21 mouse cellular contexts compared by ENCODE assay signal in genomic region chr6:39191518-39191917, GRCm38 (mm10). TPM values are rescaled to one million over a fixed set of nuclear protein-coding genes. Genes with fewer than 3 reads are reported as not detected.
DNase-seq lines count a peak whose midpoint lies in the region; ATAC-seq and TF ChIP-seq lines count a peak whose summit lies in the region.
"Had no signal": no experiment of that assay in that cellular context is flagged by ENCODE, and none has a peak within 500 bp of the region (broad histone marks: within the 10 kb centered on the region; RNA-seq: fewer than 3 reads in every experiment).

No protein-coding gene starts in this region.

- H3K9me3 ChIP-seq in intestine, embryonic 15.5 days = no peaks in the 10 kb centered on the region
- H3K9me3 ChIP-seq in intestine, embryonic 16.5 days (ENCODE audit: control insufficient read depth, low read length) = no peaks in the 10 kb centered on the region
- no peaks in the 10 kb centered on the region for H3K9me3 ChIP-seq in liver, embryonic 11.5 days (ENCODE audit: control insufficient read depth, low read length)
- H3K9me3 ChIP-seq in liver, embryonic 13.5 days (replicated peaks) = no peaks in the 10 kb centered on the region
- H3K9me3 ChIP-seq: forebrain, embryonic 13.5 days; G1E; heart, embryonic 13.5 days had no signal

- no peaks in the 10 kb centered on the region for H3K4me1 ChIP-seq in intestine, embryonic 15.5 days (replicated peaks)
- 0 out of 2 replicates have a peak, but pooled peaks cover 6% of the 10 kb centered on the region for H3K4me1 ChIP-seq in intestine, embryonic 16.5 days (ENCODE audit: control insufficient read depth, insufficient read depth, low read length)
- peaks cover 2% of the 10 kb centered on the region; the same call in 1 of the 2 replicates for H3K4me1 ChIP-seq in liver, adult 2 months (ENCODE audit: control insufficient read depth, insufficient read depth, low read length)
- H3K4me1 ChIP-seq in liver, embryonic 11.5 days (replicated peaks; ENCODE audit: control insufficient read depth, insufficient read depth, low read length) = no peaks in the 10 kb centered on the region
- H3K4me1 ChIP-seq in liver, embryonic 13.5 days (replicated peaks) = peaks cover 35% of the 10 kb centered on the region
- H3K4me1 ChIP-seq: embryonic facial prominence, embryonic 10.5 days; forebrain, embryonic 13.5 days had no signal

- H3K27me3 ChIP-seq in intestine, embryonic 15.5 days (replicated peaks) = no peaks in the 10 kb centered on the region
- no peaks in the 10 kb centered on the region for H3K27me3 ChIP-seq in intestine, embryonic 16.5 days (replicated peaks; ENCODE audit: control insufficient read depth, insufficient read depth, low read length)
- H3K27me3 ChIP-seq in liver, adult 2 months (ENCODE audit: control insufficient read depth, insufficient read depth, low read length) = no peaks in the 10 kb centered on the region
- no peaks in the 10 kb centered on the region for H3K27me3 ChIP-seq in liver, embryonic 11.5 days (replicated peaks; ENCODE audit: control insufficient read depth, insufficient read depth, low read length)
- no peaks in the 10 kb centered on the region for H3K27me3 ChIP-seq in liver, embryonic 13.5 days
- H3K27me3 ChIP-seq: forebrain, embryonic 13.5 days; heart, embryonic 13.5 days had no signal

- no peak overlapping the region for H3K4me3 ChIP-seq in intestine, embryonic 15.5 days (replicated peaks)
- no peak overlapping the region for H3K4me3 ChIP-seq in intestine, embryonic 16.5 days (ENCODE audit: low read length)
- H3K4me3 ChIP-seq in liver, adult 2 months (ENCODE audit: insufficient read depth, low read depth, low read length) = no peak overlapping the region
- no peak overlapping the region for H3K4me3 ChIP-seq in liver, embryonic 11.5 days (ENCODE audit: low read depth, low read length)
- H3K4me3 ChIP-seq in liver, embryonic 13.5 days (replicated peaks) = no peak overlapping the region
- H3K4me3 ChIP-seq: embryonic facial prominence, embryonic 10.5 days; forebrain, embryonic 13.5 days; gastrocnemius, adult 2 months; heart, embryonic 13.5 days had no signal

- no peaks in the 10 kb centered on the region for H3K36me3 ChIP-seq in intestine, embryonic 15.5 days
- H3K36me3 ChIP-seq in intestine, embryonic 16.5 days (ENCODE audit: control insufficient read depth, insufficient read depth, low read length) = no peaks in the 10 kb centered on the region
- H3K36me3 ChIP-seq in liver, adult 2 months (ENCODE audit: control insufficient read depth, insufficient read depth, low read length) = no peaks in the 10 kb centered on the region
- H3K36me3 ChIP-seq in liver, embryonic 11.5 days (ENCODE audit: control insufficient read depth, insufficient read depth, low read length) = no peaks in the 10 kb centered on the region
- no peaks in the 10 kb centered on the region for H3K36me3 ChIP-seq in liver, embryonic 13.5 days

- WGBS in intestine, embryonic 15.5 days = 72% methylated on average over 2 of the region's 2 CpGs
- WGBS in intestine, embryonic 16.5 days = 68% methylated on average over 2 of the region's 2 CpGs
- 49% methylated on average over 2 of the region's 2 CpGs for WGBS in liver, adult 2 months
- 51% methylated on average over 2 of the region's 2 CpGs for WGBS in liver, embryonic 11.5 days
- 23% methylated on average over 2 of the region's 2 CpGs for WGBS in liver, embryonic 13.5 days (ENCODE audit: insufficient replicate concordance)

- H3K4me2 ChIP-seq in intestine, embryonic 15.5 days (replicated peaks) = no peak overlapping the region
- no peak overlapping the region for H3K4me2 ChIP-seq in intestine, embryonic 16.5 days (ENCODE audit: low read depth, low read length)
- H3K4me2 ChIP-seq in liver, embryonic 11.5 days = no peak overlapping the region
- H3K4me2 ChIP-seq in liver, embryonic 13.5 days = no peak overlapping the region
- H3K4me2 ChIP-seq: forebrain, embryonic 13.5 days; heart, embryonic 13.5 days had no signal

- 0 out of 2 replicates have a peak, but pooled peaks have one; percentile 45 for ATAC-seq in intestine, embryonic 15.5 days
- no peak for ATAC-seq in intestine, embryonic 16.5 days
- no peak for ATAC-seq in liver, embryonic 11.5 days (replicated peaks; ENCODE audit: low FRiP score)
- peak; percentile 48; the same call in 1 of the 2 replicates for ATAC-seq in liver, embryonic 13.5 days (ENCODE audit: low read depth)
- ATAC-seq in megakaryocyte-erythroid progenitor cell, adult 5-6 weeks (replicated peaks; ENCODE audit: low FRiP score, low TSS enrichment, poor library complexity, severe bottlenecking) = peak; percentile 68
- ATAC-seq: CD4-positive, CD25-positive, alpha-beta regulatory T cell, adult 4 months; forebrain, embryonic 13.5 days; forebrain, postnatal 0 days had no signal

- no peak overlapping the region for H3K27ac ChIP-seq in intestine, embryonic 15.5 days
- no peak overlapping the region for H3K27ac ChIP-seq in intestine, embryonic 16.5 days (ENCODE audit: low read length)
- no peak overlapping the region for H3K27ac ChIP-seq in liver, adult 2 months (replicated peaks; ENCODE audit: insufficient read depth, low read depth, low read length)
- H3K27ac ChIP-seq in liver, embryonic 11.5 days (ENCODE audit: low read depth, low read length) = no peak overlapping the region
- no peak overlapping the region for H3K27ac ChIP-seq in liver, embryonic 13.5 days
- H3K27ac ChIP-seq: embryonic facial prominence, embryonic 10.5 days; forebrain, embryonic 13.5 days; gastrocnemius, adult 2 months; heart, embryonic 13.5 days had no signal

- peaks cover 24% of the 10 kb centered on the region; the same call in 1 of the 2 replicates for H3K79me2 ChIP-seq in liver, adult 2 months (ENCODE audit: control insufficient read depth, insufficient read depth, low read length)

- no peak for TF ChIP-seq POLR2A in liver, adult 2 months (IDR thresholded peaks at IDR 0.05; ENCODE audit: extremely low read depth, insufficient read depth, low read length)

- TF ChIP-seq CTCF in liver, adult 2 months (IDR thresholded peaks at IDR 0.05; ENCODE audit: low read depth, low read length) = no peak

- H3K9ac ChIP-seq in intestine, embryonic 15.5 days = no peak overlapping the region
- no peak overlapping the region for H3K9ac ChIP-seq in intestine, embryonic 16.5 days (ENCODE audit: low read depth, low read length)
- H3K9ac ChIP-seq in liver, adult 2 months (ENCODE audit: low read depth, low read length) = no peak overlapping the region
- no peak overlapping the region for H3K9ac ChIP-seq in liver, embryonic 11.5 days (ENCODE audit: low read depth, low read length)
- H3K9ac ChIP-seq in liver, embryonic 13.5 days = no peak overlapping the region
- H3K9ac ChIP-seq: forebrain, embryonic 13.5 days; forebrain, postnatal 0 days; heart, embryonic 13.5 days had no signal

- DNase-seq in liver, adult 2 months (ENCODE audit: extremely low read depth, low read depth, low spot score) = peak; percentile 75
- DNase-seq in liver, embryonic 11.5 days (ENCODE audit: low spot score) = no peak
- DNase-seq in liver, embryonic 13.5 days = no peak
- DNase-seq in ovary, postnatal 10 days (ENCODE audit: low spot score) = no peak
- DNase-seq: adrenal gland, postnatal 10 days; B cell, adult 2 months; cerebellum, adult 18-20 months; cerebellum, adult 9-11 months; cerebellum, postnatal 36 days; forebrain, postnatal 0 days; gastrocnemius, adult 2 months; gastrocnemius, postnatal 25 days; heart, postnatal 36 days had no signal

RNA-seq across cellular contexts. Expression of gene Kdm7a, which starts 15.1 kb away (rescaled TPM):
- 4.9 and 5.1 TPM in 2 replicates for polyA plus RNA-seq in intestine, embryonic 15.5 days (2015; fragmentation: Nextera tagmentation; extraction: Ambion mirVana)
- 3.9 and 4.0 TPM in 2 replicates for polyA plus RNA-seq in intestine, embryonic 16.5 days (2015; fragmentation: Nextera tagmentation; extraction: Ambion mirVana)
- 9.1 and 9.5 TPM in 2 replicates for total RNA-seq in liver, adult 2 months (2014; rRNA removed)
- polyA plus RNA-seq in liver, adult 2 months (2012; rRNA removed) = 1.1 and 1.4 TPM in 2 replicates
- polyA plus RNA-seq in liver, embryonic 11.5 days (2014; fragmentation: Nextera tagmentation; extraction: Ambion mirVana) = 7.3 and 8.5 TPM in 2 replicates
- polyA plus RNA-seq in liver, embryonic 13.5 days (2015; fragmentation: Nextera tagmentation; extraction: Ambion mirVana) = 9.1 and 11.6 TPM in 2 replicates
- total RNA-seq in megakaryocyte-erythroid progenitor cell, adult 5-6 weeks (2014; fragmentation: Nextera tagmentation) = 8.2 and 15.4 TPM in 2 replicates
- 17.8 and 18.1 TPM in 2 replicates for total RNA-seq in megakaryocyte-erythroid progenitor cell, adult 5-6 weeks (2017)

Comparison
In these comparisons a context has a peak if more than half of its experiments do, and no peak if none do; other contexts are left out.
1. ATAC-seq: peak in intestine, embryonic 15.5 days (single experiment), liver, embryonic 13.5 days (single experiment) and megakaryocyte-erythroid progenitor cell, adult 5-6 weeks (single experiment); none in intestine, embryonic 16.5 days (single experiment) and liver, embryonic 11.5 days (single experiment).